Mouse (Mus musculus): ENCODE measurements around the gene Hsd11b2.

DNA sequence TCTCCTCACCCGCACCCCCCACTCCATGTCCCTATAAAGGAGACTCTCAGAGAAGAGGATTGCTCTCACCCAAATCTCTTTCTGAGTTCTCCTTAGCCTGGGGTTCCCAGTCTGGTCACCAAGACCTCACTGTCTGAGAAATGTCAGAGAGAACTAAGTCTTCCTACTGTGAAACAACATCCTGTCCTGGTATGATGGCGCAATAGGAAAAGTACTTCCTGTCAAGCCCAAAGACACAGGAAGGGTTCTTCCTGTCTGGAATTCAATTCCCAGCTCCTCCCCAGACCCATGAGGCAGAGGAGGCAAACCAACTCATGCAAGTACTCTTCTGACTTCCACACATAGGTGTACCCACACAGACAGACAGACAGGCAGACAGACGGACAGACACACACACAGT lies 13.9 kb upstream of the Hsd11b2 start:
- TF ChIP-seq POLR2A (IDR thresholded peaks at IDR 0.05; ENCODE audit: borderline replicate concordance, insufficient read depth, low read length) = no peak
- TF ChIP-seq CTCF (IDR thresholded peaks at IDR 0.05; ENCODE audit: borderline replicate concordance, insufficient read depth, low read depth, low read length) = no peak

All from cerebellum, adult 2 months (tissue).